Mouse (Mus musculus) kidney, embryonic 16.5 days (tissue): ENCODE results near the gene Cct2. TPM values are rescaled to one million over a fixed set of nuclear protein-coding genes. Genes with fewer than 3 reads are reported as not detected.

Source experiments
- ATAC-seq: fragments of 200-750 bp; cut with Nextera tagmentation; 2 replicates; pipeline ENCODE4 v1.8.0; 2017; ENCODE audit warnings: moderate TSS enrichment; ENCODE audit not compliant: low FRiP score, low TSS enrichment
- H3K27ac ChIP-seq: fragments of 300-500 bp; sonication (generic); 2 replicates; pipeline ENCODE4 v1.5.1; 2014; ENCODE audit warnings: low read length
- H3K27me3 ChIP-seq: fragments of 300-500 bp; sonication (generic); 2 replicates; pipeline ENCODE4 v1.6.1; 2014; ENCODE audit warnings: low read length, control low read depth, mixed read lengths; ENCODE audit not compliant: insufficient read depth
- H3K36me3 ChIP-seq: fragments of 300-500 bp; sonication (generic); 2 replicates; pipeline ENCODE4 v1.6.1; 2014; ENCODE audit warnings: low read length, control low read depth, mixed read lengths; ENCODE audit not compliant: insufficient read depth
- H3K4me1 ChIP-seq: fragments of 300-500 bp; sonication (generic); 2 replicates; pipeline ENCODE4 v1.6.1; 2014; ENCODE audit warnings: low read length, control low read depth, mixed read lengths; ENCODE audit not compliant: insufficient read depth
- H3K4me2 ChIP-seq: fragments of 300-500 bp; sonication (generic); replicated peaks from 2 replicates; pipeline ENCODE4 v1.6.1; 2014; ENCODE audit warnings: low read depth, low read length
- H3K4me3 ChIP-seq: fragments of 300-500 bp; sonication (generic); 2 replicates; pipeline ENCODE4 v1.5.1; 2014; ENCODE audit warnings: mild to moderate bottlenecking, low read length
- H3K9ac ChIP-seq: fragments of 300-500 bp; sonication (generic); replicated peaks from 2 replicates; pipeline ENCODE4 v1.6.1; 2014; ENCODE audit warnings: low read length
- H3K9me3 ChIP-seq: fragments of 300-500 bp; sonication (generic); 2 replicates; pipeline ENCODE4 v1.6.1; 2016; ENCODE audit warnings: low read length, control low read depth
- WGBS: fragments of 180-500 bp; shearing (Covaris S2); extraction: QIAGEN DNeasy Blood & Tissue Kit; methylation state at CpG from one replicate; pipeline ENCODE4 v1.1.7; 2014; 5-methylcytosine and 5-hydroxymethylcytosine counted together
- polyA plus RNA-seq: library from polyadenylated mRNA; unstranded; fragments of >200 nt; fragmentation: Nextera tagmentation; extraction: Ambion mirVana; gene quantifications from 2 replicates; pipeline ENCODE4 v1.2.1, GENCODE M21; 2015

The Cct2 gene
- polyA plus RNA-seq: 266 and 271 TPM in 2 replicates

GRCm38 (mm10) chr10:117063254-117064021 is at the start of gene Cct2:
Gene Cct2, minus strand, starts transcription at chr10:117063814.
- H3K27me3 ChIP-seq: no peaks in the 10 kb centered on the region
- ATAC-seq: peak; percentile 95
- H3K4me1 ChIP-seq: peaks cover 11% of the 10 kb centered on the region
- H3K9me3 ChIP-seq: no peaks in the 10 kb centered on the region
- H3K36me3 ChIP-seq: peaks cover 34% of the 10 kb centered on the region
- H3K4me2 ChIP-seq: peak within 1 kb of the TSS; percentile 91
- WGBS: under 1% methylated on average over 68 of the region's 68 CpGs
- H3K27ac ChIP-seq: peak within 1 kb of the TSS; percentile 89
- peak within 1 kb of the TSS; percentile 85 for H3K4me3 ChIP-seq
- H3K9ac ChIP-seq: peak within 1 kb of the TSS; percentile 81

DNA sequence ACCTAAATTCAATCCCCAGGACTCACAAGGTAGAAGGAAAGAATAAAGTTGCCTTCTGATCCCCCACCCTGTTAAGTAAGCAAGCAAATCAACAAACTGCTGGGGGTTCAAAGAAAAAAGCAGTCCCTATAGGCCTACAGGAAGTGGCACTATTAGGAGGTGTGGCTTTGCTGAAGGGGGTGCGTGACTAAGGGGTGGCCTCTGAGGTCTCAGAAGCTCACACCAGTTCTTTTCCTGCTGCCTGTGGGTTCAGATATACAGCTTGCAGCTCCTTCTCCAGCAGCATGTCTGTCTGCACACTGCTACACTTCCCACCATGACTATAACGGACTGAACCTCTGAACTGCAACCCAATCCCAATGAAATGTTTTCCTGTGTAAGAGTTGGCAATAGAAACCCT is 48.9 kb upstream of the Cct2 start:
- WGBS: 46% methylated on average over 2 of the region's 2 CpGs
- peaks cover 10% of the 10 kb centered on the region for H3K4me1 ChIP-seq
- H3K27ac ChIP-seq: no peak overlapping the region
- H3K36me3 ChIP-seq: no peaks in the 10 kb centered on the region
- no peak overlapping the region for H3K4me3 ChIP-seq
- H3K9me3 ChIP-seq: no peaks in the 10 kb centered on the region
- no peaks in the 10 kb centered on the region for H3K27me3 ChIP-seq
- ATAC-seq: no peak
- H3K4me2 ChIP-seq: no peak overlapping the region
- H3K9ac ChIP-seq: no peak overlapping the region

GRCm38 (mm10) chr10:117111455-117111854 is 47.8 kb upstream of the Cct2 start:
- H3K4me3 ChIP-seq: no peak overlapping the region
- peaks cover 10% of the 10 kb centered on the region for H3K4me1 ChIP-seq
- no peaks in the 10 kb centered on the region for H3K9me3 ChIP-seq
- H3K27ac ChIP-seq: no peak overlapping the region
- no peaks in the 10 kb centered on the region for H3K36me3 ChIP-seq
- ATAC-seq: no peak
- no peak overlapping the region for H3K9ac ChIP-seq
- H3K4me2 ChIP-seq: no peak overlapping the region
- no peaks in the 10 kb centered on the region for H3K27me3 ChIP-seq
- WGBS: 68% methylated on average over 7 of the region's 7 CpGs

DNA sequence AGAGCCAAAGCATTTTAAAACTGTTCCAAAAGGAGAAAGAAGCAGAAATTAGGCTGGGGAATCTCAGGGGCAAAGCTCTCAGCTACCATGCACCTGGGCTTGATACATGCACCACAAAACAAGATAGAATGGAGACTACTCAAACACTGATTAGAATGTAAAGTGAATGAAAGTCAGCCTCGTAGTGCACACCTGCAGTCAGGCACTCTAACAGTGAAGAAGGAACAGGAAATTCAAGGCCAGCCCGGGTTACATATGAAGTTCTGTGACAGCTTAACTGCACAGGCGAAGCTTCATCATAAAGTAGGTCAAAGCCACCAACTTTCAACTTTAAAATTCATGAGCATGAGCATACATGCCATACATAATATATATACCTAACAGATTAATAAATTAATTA is 46.7 kb upstream of the Cct2 start:
- whole genome bisulfite sequencing: 59% methylated on average over 3 of the region's 3 CpGs
- Histone ChIP-seq H3K27me3 (no peaks in the 10 kb centered on the region), H3K36me3 (no peaks in the 10 kb centered on the region), H3K9ac (no peak overlapping the region), H3K4me3 (no peak overlapping the region), H3K9me3 (no peaks in the 10 kb centered on the region), H3K27ac (no peak overlapping the region), H3K4me1 (peaks cover 8% of the 10 kb centered on the region), H3K4me2 (no peak overlapping the region)
- no peak for ATAC-seq

- Histone ChIP-seq H3K27ac (no peak overlapping the region), H3K4me3 (no peak overlapping the region), H3K9me3 (no peaks in the 10 kb centered on the region), H3K4me1 (peaks cover 3% of the 10 kb centered on the region; the same call in 1 of the 2 replicates), H3K4me2 (no peak overlapping the region), H3K9ac (no peak overlapping the region), H3K36me3 (no peaks in the 10 kb centered on the region), H3K27me3 (no peaks in the 10 kb centered on the region)
- 23% methylated on average over 3 of the region's 3 CpGs for WGBS
- no peak for ATAC-seq
Observed at GRCm38 (mm10) chr10:117106686-117107085, 43.1 kb upstream of the Cct2 start.

- Histone ChIP-seq H3K4me2 (no peak overlapping the region), H3K9ac (no peak overlapping the region), H3K4me1 (peaks cover 3% of the 10 kb centered on the region; the same call in 1 of the 2 replicates), H3K27ac (no peak overlapping the region), H3K9me3 (no peaks in the 10 kb centered on the region), H3K27me3 (no peaks in the 10 kb centered on the region), H3K4me3 (no peak overlapping the region), H3K36me3 (no peaks in the 10 kb centered on the region)
- WGBS: 24% methylated on average over 4 of the region's 4 CpGs
- no peak for ATAC-seq
Observed at GRCm38 (mm10) chr10:117106244-117106643, 42.6 kb upstream of the Cct2 start.

DNA sequence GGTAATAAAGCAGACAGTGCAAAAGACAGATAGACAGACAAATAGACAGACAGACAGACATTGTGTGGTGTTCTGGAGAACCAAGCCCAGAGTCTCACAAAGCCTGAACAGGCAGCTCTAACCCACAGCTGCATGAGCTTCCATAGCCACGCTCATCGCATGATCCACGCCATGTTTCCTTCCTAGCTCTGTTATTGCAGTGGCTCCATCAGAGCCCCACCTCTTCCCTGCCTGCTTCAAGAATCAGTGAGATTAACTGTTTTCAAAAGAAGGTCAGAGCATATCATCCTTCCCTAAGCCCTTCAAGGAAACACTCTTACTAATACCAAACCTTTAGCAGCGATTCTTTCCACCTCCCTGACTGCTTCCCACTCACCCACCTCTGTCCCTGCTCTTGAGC is 41.4 kb upstream of the Cct2 start:
- WGBS: 62% methylated on average over 4 of the region's 4 CpGs
- ATAC-seq: no peak
- Histone ChIP-seq H3K27ac (no peak overlapping the region), H3K4me2 (no peak overlapping the region), H3K9me3 (no peaks in the 10 kb centered on the region), H3K4me1 (no peaks in the 10 kb centered on the region; the same call in 1 of the 2 replicates), H3K4me3 (no peak overlapping the region), H3K9ac (no peak overlapping the region), H3K36me3 (peaks cover 3% of the 10 kb centered on the region; the same call in 1 of the 2 replicates), H3K27me3 (no peaks in the 10 kb centered on the region)

GRCm38 (mm10) chr10:117103854-117104598 is 40.4 kb upstream of the Cct2 start:
- no peak overlapping the region for H3K4me3 ChIP-seq
- no peak overlapping the region for H3K9ac ChIP-seq
- peaks cover 4% of the 10 kb centered on the region; the same call in 1 of the 2 replicates for H3K36me3 ChIP-seq
- H3K9me3 ChIP-seq: no peaks in the 10 kb centered on the region
- no peak overlapping the region for H3K27ac ChIP-seq
- no peaks in the 10 kb centered on the region for H3K27me3 ChIP-seq
- no peak overlapping the region for H3K4me2 ChIP-seq
- no peak for ATAC-seq
- no peaks in the 10 kb centered on the region; the same call in 1 of the 2 replicates for H3K4me1 ChIP-seq

DNA sequence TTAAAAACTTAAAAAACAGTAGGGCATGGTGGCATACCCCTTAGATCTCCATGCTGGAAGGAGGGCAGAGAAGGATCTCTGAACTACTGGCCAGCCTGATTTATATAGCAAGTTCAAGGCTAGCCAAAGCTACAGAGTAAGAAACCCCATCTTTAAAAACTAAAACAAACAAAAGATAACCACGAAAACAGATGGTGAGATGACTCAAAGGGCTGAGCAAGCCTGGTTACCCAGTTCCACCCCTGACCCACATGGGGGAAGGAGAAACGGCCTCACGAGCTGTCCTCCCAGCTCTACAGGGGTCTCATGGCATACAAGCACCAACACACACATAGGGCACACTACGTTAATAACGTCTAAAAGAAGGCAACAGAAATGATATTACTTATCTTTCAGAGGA is 36.6 kb upstream of the Cct2 start:
- H3K9ac ChIP-seq: no peak overlapping the region
- H3K36me3 ChIP-seq: peaks cover 4% of the 10 kb centered on the region; the same call in 1 of the 2 replicates
- no peak for ATAC-seq
- 83% methylated on average over 5 of the region's 5 CpGs for WGBS
- H3K4me2 ChIP-seq: no peak overlapping the region
- no peaks in the 10 kb centered on the region for H3K4me1 ChIP-seq
- H3K4me3 ChIP-seq: no peak overlapping the region
- no peak overlapping the region for H3K27ac ChIP-seq
- no peaks in the 10 kb centered on the region for H3K27me3 ChIP-seq
- no peaks in the 10 kb centered on the region for H3K9me3 ChIP-seq
